Mouse (Mus musculus) skeletal muscle tissue, adult 2 months (tissue): Measurements from ENCODE around the gene Slc34a2.

ENCODE experiments used
- DNase-seq: peaks from one replicate; pipeline ENCODE4 v3.0.0-alpha.2; 2012; ENCODE audit warnings: low read depth, low spot score

Gene Slc34a2

DNA sequence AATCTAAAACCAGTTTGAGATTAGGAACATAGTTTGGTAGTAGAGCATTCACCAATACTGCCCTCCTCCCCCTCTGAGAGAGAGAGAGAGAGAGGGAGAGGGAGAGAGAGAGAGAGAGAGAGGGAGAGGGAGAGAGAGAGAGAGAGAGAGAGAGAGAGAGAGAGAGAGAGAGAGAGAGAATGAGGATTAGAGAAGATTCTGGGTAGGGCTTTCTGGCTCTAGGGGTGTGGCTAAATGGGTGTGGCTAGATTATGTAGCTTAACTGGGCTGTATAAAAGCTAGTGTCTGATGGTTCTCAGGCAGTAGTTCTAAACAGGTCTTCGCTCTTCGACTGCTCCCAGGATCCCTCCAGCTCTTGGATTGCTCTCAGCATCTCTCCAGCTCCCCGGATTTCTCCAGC, at the start of gene Slc34a2:
Gene Slc34a2 (plus strand): TSS at position 301 of the 400 bp plus-strand sequence.
- no peak for DNase-seq

DNA sequence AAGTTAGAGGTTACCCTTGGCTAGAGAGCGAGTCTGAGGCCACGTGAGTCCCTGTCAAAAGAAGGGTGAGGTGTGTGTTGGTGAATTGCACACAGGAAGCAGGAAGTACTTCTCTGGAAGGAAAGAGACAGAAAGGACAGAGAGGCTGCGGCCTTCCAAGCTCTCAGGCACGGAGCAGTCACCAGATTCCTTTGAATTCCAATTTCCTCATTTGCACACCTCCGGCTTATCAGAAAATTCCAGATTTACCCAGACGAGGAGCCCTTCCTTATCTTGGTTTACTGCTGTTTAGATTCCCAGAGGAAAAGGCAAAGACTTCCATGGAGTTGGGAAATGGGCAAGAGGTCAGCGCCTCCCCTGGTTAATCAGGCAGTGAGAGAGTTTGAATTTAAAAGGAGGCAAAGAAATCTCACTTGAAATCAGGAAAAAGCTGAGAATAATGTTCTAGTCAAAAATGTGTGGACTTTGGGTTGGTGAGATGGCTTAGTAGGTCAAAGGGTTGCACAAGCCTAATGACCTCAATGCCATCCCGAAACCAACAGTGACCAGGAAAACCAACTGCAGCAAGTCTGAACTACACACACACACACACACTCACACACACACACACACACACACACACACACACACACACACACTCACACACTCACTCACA, 47.1 kb upstream of the Slc34a2 start:
- no peak for DNase-seq

DNA sequence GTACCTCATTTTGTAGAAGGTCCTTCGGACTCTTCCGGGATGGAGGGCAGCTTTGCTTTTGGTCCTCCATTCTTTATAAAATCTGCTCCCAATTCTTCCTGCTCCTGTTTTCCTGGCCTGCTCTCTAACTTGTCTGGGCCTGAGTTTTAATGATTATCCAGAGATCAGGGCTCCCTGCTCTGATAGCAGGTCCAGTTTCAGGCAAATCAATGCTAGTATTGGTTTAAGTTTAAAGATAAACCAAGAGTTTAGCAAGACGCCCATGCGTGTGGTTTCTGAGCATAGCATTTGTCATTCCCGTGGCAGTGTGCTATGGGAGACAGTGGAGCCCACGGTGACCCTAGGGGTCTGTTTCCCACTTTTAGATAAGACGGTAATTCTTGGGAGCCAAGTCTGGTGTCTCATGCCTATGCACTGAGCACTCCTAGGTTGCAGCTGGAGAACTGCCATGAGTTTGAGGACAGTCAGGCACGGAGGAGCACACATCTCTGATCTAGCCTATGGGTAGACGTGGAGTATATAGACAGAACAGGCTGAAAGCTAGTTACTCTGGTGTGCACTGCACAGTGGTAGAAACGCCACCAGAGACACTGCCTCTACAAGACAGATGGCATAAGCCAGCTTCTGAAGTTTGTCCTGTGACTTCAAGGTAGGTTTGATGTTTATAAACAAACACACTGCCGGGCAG, 45.5 kb upstream of the Slc34a2 start:
- no peak for DNase-seq

DNA sequence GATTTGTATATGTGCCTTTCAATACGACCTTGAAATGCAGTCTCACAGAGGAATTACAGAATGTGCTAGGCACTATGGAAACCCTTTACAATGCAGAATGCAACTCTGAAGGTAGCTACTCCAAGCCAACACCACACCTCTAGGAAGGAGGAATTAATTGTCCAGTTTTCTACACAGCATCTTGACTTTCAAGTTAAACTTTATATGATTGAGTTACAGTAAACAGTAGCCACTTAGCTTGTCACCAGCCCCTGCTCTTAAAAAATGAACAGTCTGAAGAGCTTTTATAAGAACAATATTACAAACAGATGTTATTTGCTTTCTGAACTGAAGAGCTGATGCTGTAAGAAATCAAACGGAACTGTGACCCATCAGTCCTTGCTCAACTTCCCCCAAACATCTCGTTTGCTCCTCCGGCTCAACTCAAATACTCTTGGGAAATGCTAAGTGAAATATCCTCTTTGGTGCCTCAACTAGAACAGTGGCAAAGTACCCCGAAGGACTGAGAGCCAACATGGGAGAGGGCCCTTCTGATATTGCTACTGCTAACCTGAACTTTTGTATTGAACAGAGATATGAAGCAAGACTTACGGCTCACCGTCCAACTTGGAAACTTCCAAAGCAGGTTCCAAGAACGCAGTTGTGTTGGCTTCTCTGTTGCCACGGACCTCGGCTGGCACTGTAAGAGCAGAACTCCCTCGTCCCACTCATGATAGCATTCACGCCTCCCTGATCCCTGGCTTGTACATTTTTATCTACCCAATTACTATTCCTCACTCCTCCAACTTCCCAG, 44.2 kb upstream of the Slc34a2 start:
- no peak for DNase-seq

DNA sequence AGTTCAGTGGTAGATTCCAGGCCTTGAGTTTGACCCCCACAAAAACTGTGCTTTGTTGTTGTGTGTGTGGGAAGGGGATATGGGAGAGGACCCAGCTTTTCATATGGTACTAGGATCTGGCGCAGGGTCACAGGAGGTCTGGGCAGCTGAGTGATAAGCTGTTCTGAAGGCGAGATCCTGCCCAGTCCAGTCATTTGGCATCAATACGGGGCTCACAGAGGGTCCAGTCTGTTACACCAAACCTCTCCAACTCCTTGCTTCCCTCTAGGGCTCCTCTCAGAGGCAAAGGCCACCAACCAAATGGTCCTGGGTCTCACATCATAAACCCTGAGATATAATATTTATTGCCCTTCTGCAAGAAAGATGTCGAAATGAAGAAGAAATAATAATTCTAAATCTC, 42.4 kb upstream of the Slc34a2 start:
- DNase-seq, result no peak

DNA sequence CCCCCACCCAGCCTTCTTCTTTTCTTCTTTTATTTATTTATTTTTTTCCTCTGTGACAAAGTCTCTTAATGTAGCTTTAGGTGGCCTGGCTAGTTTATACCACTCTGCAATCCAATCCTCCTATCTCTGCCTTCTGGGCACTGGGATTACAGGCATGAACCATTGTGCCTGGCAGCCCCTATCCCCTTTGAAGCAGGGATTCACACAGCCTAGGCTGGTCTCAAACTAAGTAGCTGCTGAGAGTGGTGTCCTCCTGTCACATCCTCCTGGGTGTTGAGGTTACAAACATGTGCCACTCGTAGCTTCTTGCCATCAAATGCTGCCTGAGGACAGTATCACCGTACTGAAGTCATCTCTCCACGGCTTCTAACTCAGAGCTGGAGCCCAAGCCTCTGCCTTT, 41.7 kb upstream of the Slc34a2 start:
- DNase-seq, result no peak

DNA sequence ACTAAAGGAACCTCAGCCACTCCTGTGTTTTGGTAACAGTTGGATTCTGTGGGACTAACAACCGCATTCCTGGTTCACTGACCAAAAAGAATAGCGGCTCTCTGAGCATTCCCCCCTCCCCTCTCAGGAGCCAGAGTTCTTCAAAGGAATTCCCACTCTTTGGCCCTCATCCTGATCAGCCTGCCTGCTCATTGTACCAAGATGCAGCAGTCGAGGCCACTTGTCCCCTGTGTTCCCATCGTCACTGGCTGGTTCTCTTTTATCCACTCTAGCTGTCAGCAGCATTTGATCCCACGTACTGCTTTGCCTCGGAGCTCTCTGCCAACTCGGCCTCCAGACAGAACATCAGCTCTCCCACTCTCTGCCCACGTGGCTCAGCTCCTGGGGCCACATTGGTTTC, 41.3 kb upstream of the Slc34a2 start:
- DNase-seq, result no peak

DNA sequence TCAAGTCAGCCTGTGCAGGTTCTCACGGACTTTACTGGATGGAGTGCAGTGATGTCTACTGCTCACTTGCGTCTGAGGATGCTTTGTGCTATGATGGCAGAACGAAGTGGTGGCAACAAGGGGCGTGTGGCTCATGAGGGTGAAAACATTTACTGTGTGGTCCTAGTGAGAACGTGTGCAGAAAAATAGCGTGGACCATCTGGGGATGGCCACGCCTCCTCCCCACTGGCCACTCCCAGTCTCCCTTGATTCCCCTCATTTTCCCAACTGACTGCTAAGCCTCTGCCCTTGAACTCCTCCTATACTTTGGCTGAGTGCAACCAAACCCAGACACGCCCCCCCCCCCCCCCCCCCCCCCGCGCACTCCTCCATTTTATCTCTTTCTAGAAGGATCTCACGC, 40.8 kb upstream of the Slc34a2 start:
- DNase-seq, result no peak

DNA sequence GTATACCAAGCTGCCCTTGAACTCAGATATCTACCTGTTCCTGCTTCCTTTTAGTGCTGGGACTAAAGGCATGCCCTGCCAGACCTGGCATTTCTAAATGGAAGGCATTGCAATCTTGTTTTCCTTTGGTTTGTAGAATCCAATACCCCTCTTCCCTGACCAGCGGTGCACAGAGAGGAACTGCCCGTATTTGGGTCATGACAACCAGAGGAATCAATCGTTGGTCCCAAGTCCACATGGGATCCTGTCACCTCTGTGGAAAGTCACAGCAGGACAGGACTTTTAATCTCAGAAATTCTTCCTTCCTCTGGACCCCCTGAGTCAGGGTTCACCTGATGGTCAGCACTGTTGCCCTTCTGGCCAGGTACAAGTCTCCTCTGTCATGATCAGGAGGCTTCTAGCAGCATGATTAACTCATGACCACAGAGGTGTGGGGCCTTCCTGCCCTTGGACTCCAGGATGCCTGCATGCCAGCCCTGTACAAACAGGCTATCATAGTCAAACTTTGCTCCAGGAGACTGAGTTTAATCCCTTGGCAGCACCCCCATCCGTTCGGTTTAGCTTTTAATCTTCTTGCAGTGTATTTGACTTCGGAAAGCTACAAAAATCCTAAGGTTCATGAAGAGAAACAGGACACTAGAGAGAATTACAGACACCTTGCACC, 39.7 kb upstream of the Slc34a2 start:
- DNase-seq, result no peak

DNA sequence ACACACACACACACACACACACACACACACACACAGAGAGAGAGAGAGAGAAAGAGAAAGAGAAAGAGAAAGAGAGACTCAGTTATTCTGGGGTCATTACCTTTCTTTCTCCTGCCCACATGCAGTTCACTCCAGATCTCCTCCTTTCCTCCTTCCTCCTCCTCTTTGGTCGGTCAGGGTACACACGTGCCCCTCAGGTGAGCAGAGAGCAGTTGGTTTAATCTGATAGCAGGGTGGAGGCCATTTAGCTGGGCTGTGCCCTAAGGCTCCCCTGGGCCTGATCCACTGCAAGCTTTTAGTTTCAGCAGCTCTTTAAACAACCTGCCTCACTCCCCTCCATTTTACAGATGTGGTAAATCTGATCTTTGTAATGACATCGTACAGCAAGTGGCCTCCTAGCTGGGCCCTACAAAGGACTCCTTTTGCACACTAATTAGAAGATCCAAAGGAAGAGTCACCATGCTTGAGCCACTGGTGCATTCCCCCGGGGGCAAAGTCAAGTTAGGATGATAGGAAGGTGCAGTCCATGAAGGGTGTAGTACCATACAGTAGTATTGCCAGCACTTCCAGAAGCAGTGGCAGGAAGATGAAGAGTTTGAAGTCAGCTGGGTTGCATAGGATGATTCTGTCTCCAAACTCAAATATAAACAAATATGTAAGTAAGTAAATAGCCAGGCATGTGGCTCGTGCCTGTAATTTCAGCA, 37.6 kb upstream of the Slc34a2 start:
- DNase-seq, result no peak

DNA sequence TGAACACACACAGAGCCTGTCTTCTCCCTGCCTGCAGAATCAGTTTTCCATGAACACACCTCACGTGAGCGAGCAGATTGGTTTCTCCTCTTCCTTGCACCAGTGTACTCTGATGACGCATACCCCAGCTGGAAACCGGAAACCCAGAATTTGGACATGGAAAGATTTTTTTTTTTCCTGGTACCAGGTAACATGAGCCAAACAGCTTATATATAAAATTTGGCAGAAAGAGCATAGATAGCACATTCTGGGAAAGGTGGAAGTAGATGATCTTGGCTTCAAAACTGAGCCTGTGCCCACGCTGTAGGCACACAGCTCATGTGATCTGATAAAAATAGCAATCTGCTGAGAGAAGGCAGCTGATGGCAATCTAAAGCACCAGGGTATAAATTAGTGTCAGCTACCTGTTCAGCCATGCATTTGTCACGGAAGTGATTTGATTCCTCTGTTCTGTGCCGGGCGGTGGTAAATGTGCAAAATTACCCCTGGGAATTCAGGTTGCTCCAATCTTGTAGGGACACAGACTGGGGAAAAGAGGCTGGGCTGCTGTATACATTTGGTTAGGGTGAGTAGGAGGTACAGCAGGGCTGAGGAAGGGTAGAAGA, 35.2 kb upstream of the Slc34a2 start:
- peak; percentile 37 for DNase-seq

DNA sequence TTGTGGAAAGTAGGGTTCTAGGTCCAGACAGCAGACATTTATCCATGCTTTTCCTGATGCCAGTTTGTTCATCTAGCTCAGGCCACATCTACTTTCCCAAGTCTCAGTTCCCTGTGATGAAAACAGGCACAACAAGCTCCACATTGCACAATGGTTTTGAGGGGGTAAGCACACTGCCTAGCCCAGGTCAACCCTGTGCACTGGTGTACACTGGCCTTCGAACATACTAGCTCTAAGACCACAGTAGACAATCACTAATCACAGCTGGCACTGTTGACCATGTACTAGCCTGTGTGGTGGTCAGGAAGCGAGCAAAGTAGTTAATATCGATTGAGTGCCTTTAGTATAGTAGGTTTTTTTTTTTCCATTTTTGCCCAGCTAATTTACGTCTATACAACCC, 34.4 kb upstream of the Slc34a2 start:
- no peak for DNase-seq

DNA sequence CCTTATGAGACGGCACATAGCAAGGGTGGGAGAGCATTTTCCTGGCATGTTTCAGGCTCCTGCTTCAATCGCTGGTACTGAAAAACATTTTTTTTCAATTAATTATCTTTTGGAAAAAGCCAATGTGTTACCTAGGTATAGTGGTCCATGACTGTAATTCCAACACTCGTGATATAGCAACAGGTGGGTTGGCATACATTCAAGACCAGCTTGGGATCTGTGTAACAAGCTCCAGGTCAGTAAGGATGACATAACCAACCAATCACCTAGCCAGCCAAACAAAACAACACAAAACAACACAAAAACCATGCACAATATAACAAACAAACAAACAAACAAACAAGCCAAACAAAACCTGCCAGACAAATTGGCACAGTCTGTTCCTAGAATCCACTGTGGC, 33.9 kb upstream of the Slc34a2 start:
- no peak for DNase-seq

DNA sequence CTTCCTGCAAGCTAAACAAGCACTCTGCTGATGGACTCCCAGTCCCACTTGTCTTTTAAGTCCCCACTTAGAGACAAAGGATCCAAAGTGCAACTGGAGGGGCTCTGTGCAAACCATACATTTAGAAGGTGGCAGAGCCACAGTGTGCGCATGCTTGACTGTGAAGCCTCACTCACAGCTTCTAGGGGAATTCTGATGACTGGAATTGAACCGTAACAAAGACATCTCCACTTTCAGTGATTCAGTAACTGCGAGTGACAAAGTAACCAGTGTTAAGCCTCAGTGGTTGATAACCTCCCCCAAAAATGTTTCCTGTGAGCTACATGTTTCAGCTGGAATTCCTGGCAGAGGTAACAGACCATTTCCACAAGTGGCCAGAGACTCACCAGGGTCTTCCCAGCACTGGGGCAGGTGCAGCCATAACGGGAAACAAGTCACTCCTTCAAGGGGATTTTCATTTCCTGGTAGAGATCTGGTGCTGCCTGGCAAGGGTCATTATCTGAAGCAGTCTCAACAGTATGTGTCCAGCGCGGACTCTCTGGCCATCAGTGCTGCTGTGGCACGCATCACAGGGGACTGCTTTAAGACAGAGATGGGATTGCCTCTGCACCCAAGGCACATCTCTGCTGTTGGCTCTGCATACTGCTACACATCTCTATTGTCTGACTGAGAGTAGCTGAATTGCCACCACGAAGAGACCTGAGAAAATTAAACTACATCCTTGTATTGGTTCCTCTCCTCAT, 28.7 kb upstream of the Slc34a2 start:
- no peak for DNase-seq

DNA sequence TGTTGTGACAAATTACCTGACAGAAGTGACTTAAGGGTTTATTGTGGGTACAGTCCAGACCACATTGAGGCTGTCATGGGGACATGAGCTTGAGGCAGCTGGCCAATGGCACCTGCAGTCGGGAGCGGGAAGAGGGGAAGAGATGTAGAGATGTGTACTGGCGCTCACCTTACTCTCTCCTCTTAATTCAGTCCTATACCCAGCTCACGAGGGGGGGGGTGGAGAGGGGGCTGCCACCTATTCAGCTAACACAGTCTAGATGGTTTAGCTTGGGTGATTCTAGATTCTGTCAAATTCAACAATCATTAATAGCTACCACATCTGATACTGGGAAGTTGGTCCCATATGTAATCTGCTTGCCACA, 28.1 kb upstream of the Slc34a2 start:
- no peak for DNase-seq

DNA sequence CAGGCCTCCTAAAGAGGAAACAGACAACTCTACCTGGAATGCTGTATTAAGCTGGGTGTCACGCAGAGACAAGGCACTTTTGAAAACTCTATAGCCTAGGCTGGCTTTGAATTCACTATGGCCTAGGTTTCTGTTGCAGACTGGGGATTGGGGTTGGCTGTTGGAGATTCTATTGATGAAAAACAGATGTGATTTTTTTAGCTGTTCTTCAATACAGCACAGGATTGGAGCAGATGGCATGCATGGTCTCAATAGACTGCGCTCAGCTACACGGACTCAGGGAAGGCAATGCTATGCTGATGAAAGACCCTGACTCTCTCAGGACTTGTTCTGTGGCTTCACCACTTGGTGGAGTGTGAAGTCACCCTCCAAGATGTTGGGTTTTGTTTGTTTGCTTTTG, 26.6 kb upstream of the Slc34a2 start:
- no peak for DNase-seq

DNA sequence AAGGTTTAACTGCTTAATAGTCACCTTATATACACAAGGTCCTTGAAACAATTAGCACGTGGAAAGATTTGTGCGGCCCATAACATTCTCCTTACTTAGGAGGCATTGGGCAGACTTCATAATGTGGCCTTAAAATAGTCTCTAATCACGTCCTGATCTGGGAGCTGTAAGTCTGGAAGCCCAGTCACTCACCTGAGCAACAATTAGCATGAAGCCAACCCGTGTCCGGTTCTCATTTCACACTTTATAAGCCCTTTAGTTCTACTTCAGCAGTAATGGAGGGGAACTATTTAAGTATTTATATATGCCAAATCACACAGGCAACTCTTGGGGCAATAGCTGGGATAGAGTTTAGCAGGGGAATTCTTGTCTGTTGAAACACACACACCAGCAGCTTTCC, 21.3 kb upstream of the Slc34a2 start:
- DNase-seq, result no peak

DNA sequence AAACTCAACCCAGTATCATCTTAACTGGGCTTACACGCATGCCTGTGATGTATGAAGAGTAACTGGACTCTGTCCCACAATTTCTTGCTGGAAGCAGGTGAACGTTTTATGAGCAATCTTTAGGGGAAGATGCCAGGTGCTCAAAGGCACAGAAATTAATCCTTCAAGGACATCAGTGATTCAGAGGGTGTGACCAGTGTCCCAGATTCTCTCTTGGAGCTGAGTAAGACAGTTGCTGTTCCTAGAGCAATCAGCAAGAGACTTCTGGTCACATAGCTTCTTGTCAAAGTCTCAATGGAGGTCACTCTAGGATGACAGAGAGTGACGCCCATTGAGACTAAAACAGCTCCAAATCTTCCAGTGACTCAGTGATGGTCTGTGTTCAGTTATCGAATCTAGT, 19.6 kb upstream of the Slc34a2 start:
- DNase-seq, result no peak

DNA sequence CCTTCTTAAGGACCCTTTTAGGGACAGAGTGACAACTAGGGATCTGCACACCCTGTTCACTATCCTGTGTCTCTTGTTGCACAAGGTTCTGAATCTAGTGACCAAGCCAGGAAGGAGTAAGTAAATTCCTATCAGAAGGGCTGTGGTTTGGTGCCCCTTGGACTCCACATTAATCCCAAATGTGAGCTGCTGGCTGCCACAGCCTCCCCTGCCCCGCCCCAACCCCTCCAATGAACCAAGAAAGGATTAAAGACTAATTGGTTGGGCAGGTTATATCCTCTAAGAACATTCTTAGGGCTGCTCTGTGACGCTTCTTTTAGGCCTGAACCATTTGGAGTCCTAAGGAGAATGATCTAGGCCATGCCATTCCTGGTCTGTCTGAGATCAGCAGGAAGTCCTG, 14.4 kb upstream of the Slc34a2 start:
- DNase-seq, result no peak

DNA sequence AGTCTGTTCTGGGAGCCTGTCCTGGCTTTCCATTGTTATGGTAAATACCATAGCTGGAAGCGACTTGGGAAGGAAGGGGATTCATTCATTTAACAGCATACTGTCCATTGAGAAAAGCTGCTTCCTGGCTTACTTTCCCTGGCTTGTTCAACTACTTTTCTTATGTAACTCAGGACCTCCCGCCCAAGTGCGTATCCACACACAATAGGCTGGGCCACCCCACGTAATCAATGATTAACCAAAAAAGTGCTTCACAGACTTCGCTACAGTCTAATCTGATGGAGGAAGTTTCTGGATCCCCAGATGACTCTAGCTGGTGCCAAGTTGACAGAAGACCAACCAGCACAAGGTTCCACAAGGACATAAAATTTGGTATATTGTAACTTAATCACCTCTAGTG, 14.0 kb upstream of the Slc34a2 start:
- DNase-seq, result no peak
